Mouse (Mus musculus): ENCODE results near the gene Hoxc13. TPM values are rescaled to one million over a fixed set of nuclear protein-coding genes. Genes with fewer than 3 reads are reported as not detected.

Gene Hoxc13
- total RNA-seq, 2 experiments from 2014 or later, result not detected

DNA sequence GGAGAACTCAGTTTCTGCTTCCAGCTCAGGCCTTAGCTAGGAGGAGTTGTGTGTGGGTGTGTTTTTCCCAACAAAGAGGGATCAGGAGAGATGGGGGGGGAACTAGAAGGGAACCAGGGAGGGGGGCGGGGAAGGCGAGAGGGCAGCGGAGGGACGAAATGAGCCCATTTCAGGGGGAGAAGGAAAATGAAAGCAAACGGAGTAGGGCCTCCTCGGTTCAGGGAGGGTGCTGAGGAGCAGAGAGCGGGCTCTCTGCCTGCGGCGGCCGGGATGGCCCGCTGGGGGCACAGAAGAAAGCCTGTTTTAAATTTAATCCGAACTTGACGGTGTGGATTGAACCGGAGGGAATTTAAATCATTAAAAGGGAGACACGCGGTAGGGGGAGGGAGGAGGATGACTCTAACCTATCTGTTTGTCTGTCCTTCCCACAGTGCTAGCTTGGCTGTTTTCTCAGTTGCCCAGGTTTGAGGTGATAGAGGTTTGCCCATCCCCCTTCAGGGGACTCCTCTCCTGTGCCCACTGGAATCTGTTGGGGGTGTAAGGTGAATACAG lies 56.6 kb downstream of the Hoxc13 start:
- no peak for ATAC-seq (replicated peaks; ENCODE audit: low FRiP score, poor library complexity, severe bottlenecking)

Other genes starting within 250 kb of the Hoxc13 start
- gene Atp5g2, start 248.8 kb upstream of the Hoxc13 start, total RNA-seq (2015; ENCODE audit: low replicate concordance), result 22.6 and 29.2 TPM in 2 replicates
- gene Atp5g2, start 248.8 kb upstream of the Hoxc13 start, total RNA-seq (2017; ENCODE audit: low replicate concordance), result 9.0 and 15.5 TPM in 2 replicates
- 122 and 194 TPM in 2 replicates for gene Calcoco1, start 198.9 kb upstream of the Hoxc13 start, total RNA-seq (2015; ENCODE audit: low replicate concordance)
- 216 and 452 TPM in 2 replicates for gene Calcoco1, start 198.9 kb upstream of the Hoxc13 start, total RNA-seq (2017; ENCODE audit: low replicate concordance)
- not detected in 2 replicates for gene Hoxc12, start 15.7 kb downstream of the Hoxc13 start, total RNA-seq (2015; ENCODE audit: low replicate concordance)
- not detected in 2 replicates for gene Hoxc12, start 15.7 kb downstream of the Hoxc13 start, total RNA-seq (2017; ENCODE audit: low replicate concordance)
- not detected in 2 replicates for gene Hoxc11, start 33.3 kb downstream of the Hoxc13 start, total RNA-seq (2015; ENCODE audit: low replicate concordance)
- not detected in 2 replicates for gene Hoxc11, start 33.3 kb downstream of the Hoxc13 start, total RNA-seq (2017; ENCODE audit: low replicate concordance)
- gene Hoxc10, start 45.7 kb downstream of the Hoxc13 start, total RNA-seq (2015; ENCODE audit: low replicate concordance), result not detected in 2 replicates
- gene Hoxc10, start 45.7 kb downstream of the Hoxc13 start, total RNA-seq (2017; ENCODE audit: low replicate concordance), result not detected in 2 replicates
- not detected in 2 replicates for gene Hoxc5, start 46.3 kb downstream of the Hoxc13 start, total RNA-seq (2015; ENCODE audit: low replicate concordance)
- gene Hoxc5, start 46.3 kb downstream of the Hoxc13 start, total RNA-seq (2017; ENCODE audit: low replicate concordance), result not detected in 2 replicates
- gene Hoxc9, start 55.3 kb downstream of the Hoxc13 start, total RNA-seq (2015; ENCODE audit: low replicate concordance), result not detected in 2 replicates
- gene Hoxc9, start 55.3 kb downstream of the Hoxc13 start, total RNA-seq (2017; ENCODE audit: low replicate concordance), result not detected in 2 replicates
- not detected in 2 replicates for gene Hoxc8, start 69.5 kb downstream of the Hoxc13 start, total RNA-seq (2015; ENCODE audit: low replicate concordance)
- gene Hoxc8, start 69.5 kb downstream of the Hoxc13 start, total RNA-seq (2017; ENCODE audit: low replicate concordance), result not detected in 2 replicates
- not detected in 2 replicates for gene Hoxc6, start 77.2 kb downstream of the Hoxc13 start, total RNA-seq (2015; ENCODE audit: low replicate concordance)
- not detected in 2 replicates for gene Hoxc6, start 77.2 kb downstream of the Hoxc13 start, total RNA-seq (2017; ENCODE audit: low replicate concordance)
- not detected in 2 replicates for gene Hoxc4, start 97.8 kb downstream of the Hoxc13 start, total RNA-seq (2015; ENCODE audit: low replicate concordance)
- gene Hoxc4, start 97.8 kb downstream of the Hoxc13 start, total RNA-seq (2017; ENCODE audit: low replicate concordance), result not detected in 2 replicates
- gene Smug1, start 246.0 kb downstream of the Hoxc13 start, total RNA-seq (2015; ENCODE audit: low replicate concordance), result 1.5 TPM in 1 of 2 replicates, not detected in the other
- gene Smug1, start 246.0 kb downstream of the Hoxc13 start, total RNA-seq (2017; ENCODE audit: low replicate concordance), result 0.70 and 1.0 TPM in 2 replicates